Mouse (Mus musculus) MEL (cell line): ENCODE results near the gene Bcat1. TPM values are rescaled to one million over a fixed set of nuclear protein-coding genes. Genes with fewer than 3 reads are reported as not detected.

Experiments
- DNase-seq: peaks from one replicate; pipeline ENCODE4 v3.0.0; 2011; ENCODE audit warnings: low read depth, low spot score
- H3K27ac ChIP-seq: 2 replicates; pipeline ENCODE4 v1.5.1; 2012; ENCODE audit warnings: low read depth, mild to moderate bottlenecking, control low read depth, low read length, moderate library complexity; ENCODE audit not compliant: control insufficient read depth
- H3K27me3 ChIP-seq, 2 experiments: fragments of 150-350 bp in 1 of 2; sonication (generic) in 1 of 2; 2 replicates each; pipeline ENCODE4 v1.6.1; 2012; ENCODE audit warnings: low read length in 2 of 2, mild to moderate bottlenecking in 2 of 2, improper control_type of control experiment in 1 of 2, moderate library complexity in 1 of 2; ENCODE audit not compliant: insufficient read depth in 2 of 2, control insufficient read depth in 1 of 2
- H3K36me3 ChIP-seq, 2 experiments: 2 replicates each; pipeline ENCODE4 v1.6.1; 2012 to 2014; ENCODE audit warnings: low read length in 2 of 2, improper control_type of control experiment in 1 of 2, inconsistent platforms in 1 of 2, mild to moderate bottlenecking in 1 of 2; ENCODE audit not compliant: insufficient read depth in 2 of 2, control insufficient read depth in 1 of 2
- H3K4me1 ChIP-seq, 2 experiments: fragments of 150-350 bp in 1 of 2; sonication (generic) in 1 of 2; 2 replicates each; pipeline ENCODE4 v1.6.1; 2012; ENCODE audit warnings: low read length in 2 of 2, improper control_type of control experiment in 1 of 2, mild to moderate bottlenecking in 1 of 2; ENCODE audit not compliant: insufficient read depth in 2 of 2, control insufficient read depth in 1 of 2
- H3K4me3 ChIP-seq, 2 experiments: fragments of 150-350 bp in 1 of 2; sonication (generic) in 1 of 2; 2 replicates each; pipeline ENCODE4 v1.5.1; 2012; ENCODE audit warnings: low read depth in 2 of 2, low read length in 2 of 2, mild to moderate bottlenecking in 2 of 2, moderate library complexity in 2 of 2, control low read depth in 1 of 2, improper control_type of control experiment in 1 of 2; ENCODE audit not compliant: control insufficient read depth in 1 of 2, insufficient read depth in 1 of 2
- H3K79me2 ChIP-seq: 2 replicates; pipeline ENCODE4 v1.6.1; 2012; ENCODE audit warnings: mild to moderate bottlenecking, low read length, moderate library complexity; ENCODE audit not compliant: control insufficient read depth, poor library complexity, insufficient read depth
- H3K9ac ChIP-seq: 2 replicates; pipeline ENCODE4 v1.6.1; 2012; ENCODE audit warnings: low read depth, mild to moderate bottlenecking, control low read depth, low read length, moderate library complexity; ENCODE audit not compliant: control insufficient read depth, poor library complexity, severe bottlenecking
- H3K9me3 ChIP-seq: fragments of 150-350 bp; sonication (generic); replicated peaks from 2 replicates; pipeline ENCODE4 v1.6.1; 2012; ENCODE audit warnings: mild to moderate bottlenecking, low read length, improper control_type of control experiment, moderate library complexity; ENCODE audit not compliant: insufficient read depth
- BHLHE40 ChIP-seq: IDR thresholded peaks from 2 replicates; pipeline ENCODE4 v1.6.1; 2012; ENCODE audit warnings: low read depth, mild to moderate bottlenecking, inconsistent platforms, low read length, improper control_type of control experiment, borderline replicate concordance
- CHD1 ChIP-seq: IDR thresholded peaks from 2 replicates; pipeline ENCODE4 v1.6.1; 2012; ENCODE audit warnings: low read depth, mild to moderate bottlenecking, inconsistent platforms, low read length, improper control_type of control experiment
- CHD2 ChIP-seq: IDR thresholded peaks from 2 replicates; pipeline ENCODE4 v1.6.1; 2011; ENCODE audit warnings: low read length, improper control_type of control experiment
- CTCF ChIP-seq, 3 experiments: IDR thresholded peaks in 2 of 3; conservative IDR thresholded peaks in 1 of 3; 2 replicates each; pipeline ENCODE4 v1.5.1; 2011 to 2012; ENCODE audit warnings: low read length in 3 of 3, low read depth in 2 of 3, mild to moderate bottlenecking in 2 of 3, improper control_type of control experiment in 1 of 3, inconsistent platforms in 1 of 3, mixed read lengths in 1 of 3, moderate library complexity in 1 of 3; ENCODE audit not compliant: control insufficient read depth in 1 of 3, insufficient read depth in 1 of 3, poor library complexity in 1 of 3, severe bottlenecking in 1 of 3
- GABPA ChIP-seq: IDR thresholded peaks from 2 replicates; pipeline ENCODE4 v1.6.1; 2012; ENCODE audit warnings: low read depth, mild to moderate bottlenecking, inconsistent platforms, low read length, improper control_type of control experiment, moderate library complexity
- GATA1 ChIP-seq: IDR thresholded peaks from 2 replicates; pipeline ENCODE4 v1.6.1; 2011; ENCODE audit warnings: low read depth, low read length, improper control_type of control experiment
- JUND ChIP-seq: IDR thresholded peaks from 2 replicates; pipeline ENCODE4 v1.6.1; 2011; ENCODE audit warnings: low read depth, mild to moderate bottlenecking, improper control_type of control experiment, low read length
- KAT2A ChIP-seq: conservative IDR thresholded peaks from 2 replicates; pipeline ENCODE4 v1.6.1; 2012; ENCODE audit warnings: low read depth, low read length, improper control_type of control experiment, inconsistent platforms
- MAZ ChIP-seq: IDR thresholded peaks from 2 replicates; pipeline ENCODE4 v1.6.1; 2012; ENCODE audit warnings: low read depth, mild to moderate bottlenecking, inconsistent platforms, low read length, improper control_type of control experiment
- MXI1 ChIP-seq: IDR thresholded peaks from 2 replicates; pipeline ENCODE4 v1.6.1; 2011; ENCODE audit warnings: mild to moderate bottlenecking, low read depth, low read length, improper control_type of control experiment
- MYB ChIP-seq: IDR thresholded peaks from 2 replicates; pipeline ENCODE4 v1.6.1; 2011; ENCODE audit warnings: mild to moderate bottlenecking, low read depth, low read length, improper control_type of control experiment
- MYC ChIP-seq: IDR thresholded peaks from 2 replicates; pipeline ENCODE4 v1.6.1; 2011; ENCODE audit warnings: low read depth, mild to moderate bottlenecking, low read length, improper control_type of control experiment, moderate library complexity
- POLR2AphosphoS2 ChIP-seq: IDR thresholded peaks from 2 replicates; pipeline ENCODE4 v1.6.1; 2011; ENCODE audit warnings: low read length, improper control_type of control experiment
- POLR2AphosphoS5 ChIP-seq: IDR thresholded peaks from 2 replicates; pipeline ENCODE4 v1.6.1; 2012; ENCODE audit warnings: low read depth, borderline replicate concordance, mild to moderate bottlenecking, inconsistent platforms, low read length, moderate library complexity, mixed read lengths
- RAD21 ChIP-seq: IDR thresholded peaks from 2 replicates; pipeline ENCODE4 v1.6.1; 2011; ENCODE audit warnings: mild to moderate bottlenecking, low read depth, low read length, improper control_type of control experiment
- SMC3 ChIP-seq: IDR thresholded peaks from 2 replicates; pipeline ENCODE4 v1.6.1; 2011; ENCODE audit warnings: low read depth, low read length, improper control_type of control experiment
- TCF12 ChIP-seq: IDR thresholded peaks from 2 replicates; pipeline ENCODE4 v1.6.1; 2014; ENCODE audit warnings: low read depth, mild to moderate bottlenecking, inconsistent platforms, low read length, improper control_type of control experiment, moderate library complexity
- UBTF ChIP-seq: IDR thresholded peaks from 2 replicates; pipeline ENCODE4 v1.6.1; 2012; ENCODE audit warnings: low read depth, mild to moderate bottlenecking, inconsistent platforms, low read length, improper control_type of control experiment, moderate library complexity, borderline replicate concordance; ENCODE audit not compliant: insufficient read depth
- USF1 ChIP-seq: IDR thresholded peaks from 2 replicates; pipeline ENCODE4 v1.6.1; 2014; ENCODE audit warnings: low read depth, mild to moderate bottlenecking, inconsistent platforms, low read length, improper control_type of control experiment, moderate library complexity
- USF2 ChIP-seq, 2 experiments: IDR thresholded peaks; 2 replicates each; pipeline ENCODE4 v1.6.1; 2011 to 2012; ENCODE audit warnings: improper control_type of control experiment in 2 of 2, low read length in 2 of 2, borderline replicate concordance in 1 of 2, inconsistent platforms in 1 of 2, low read depth in 1 of 2, mild to moderate bottlenecking in 1 of 2; ENCODE audit not compliant: insufficient read depth in 1 of 2
- ZKSCAN1 ChIP-seq: IDR thresholded peaks from 2 replicates; pipeline ENCODE4 v1.6.1; 2012; ENCODE audit warnings: low read depth, mild to moderate bottlenecking, inconsistent platforms, low read length, improper control_type of control experiment, moderate library complexity
- ZMIZ1 ChIP-seq: IDR thresholded peaks from 2 replicates; pipeline ENCODE4 v1.6.1; 2012; ENCODE audit warnings: low read depth, mild to moderate bottlenecking, inconsistent platforms, low read length, improper control_type of control experiment, moderate library complexity
- polyA plus RNA-seq, 2 experiments: library from polyadenylated mRNA; stranded (reverse) in 1 of 2; unstranded in 1 of 2; fragments of >175 nt in 1 of 2; fragments of >200 nt in 1 of 2; gene quantifications; 2 replicates each; pipeline versions ENCODE4 v1.2.1 to v1.2.4; 2012; ENCODE audit warnings: low replicate concordance in 2 of 2, low read depth in 1 of 2; ENCODE audit not compliant: insufficient read length in 2 of 2, insufficient read depth in 1 of 2, missing spikeins in 1 of 2
- total RNA-seq: library from RNA; depleted of rRNA; stranded (reverse); fragments of 300-350 nt; gene quantifications from 2 replicates; pipeline ENCODE4 v1.2.3, GENCODE M21; 2012

The Bcat1 gene
- total and polyA plus RNA-seq, 3 experiments = not detected

- Histone ChIP-seq H3K27me3 (no peaks in the 10 kb centered on the region), H3K79me2 (no peaks in the 10 kb centered on the region), H3K27ac (no peak overlapping the region), H3K4me3 (no peak overlapping the region), H3K36me3 (no peaks in the 10 kb centered on the region), H3K9ac (no peak overlapping the region), H3K9me3 (no peaks in the 10 kb centered on the region), H3K4me1 (no peaks in the 10 kb centered on the region)
- no peak for DNase-seq
- TF ChIP-seq USF2 (IDR thresholded peaks at IDR 0.05; ENCODE audit: borderline replicate concordance in 1 of 2, insufficient read depth in 1 of 2, low read depth in 1 of 2, low read length in 2 of 2) (no peak), SMC3 (no peak), MAZ (no peak), POLR2AphosphoS2 (no peak), CHD1 (no peak), RAD21 (no peak)
Measured at GRCm38 (mm10) chr6:145016639-145017038, 59.3 kb downstream of the Bcat1 start.

- DNase-seq = peak; percentile 11
- H3K4me3 ChIP-seq = no peak overlapping the region
- TF ChIP-seq GATA1 (no peak), JUND (no peak), SMC3 (peak; percentile 24; the same call in 1 of the 2 replicates), CTCF (IDR thresholded peaks at IDR 0.05 in 2 of 3, conservative IDR thresholded peaks at IDR 0.05 in 1 of 3; ENCODE audit: control insufficient read depth in 1 of 3, insufficient read depth in 1 of 3, low read depth in 2 of 3, low read length in 3 of 3, poor library complexity in 1 of 3, severe bottlenecking in 1 of 3) (peak; percentile 28 to 48 (median 31); a peak in 5 of 6 replicates)
- H3K79me2 ChIP-seq = no peaks in the 10 kb centered on the region
- H3K4me1 ChIP-seq = no peaks in the 10 kb centered on the region
- no peaks in the 10 kb centered on the region for H3K27me3 ChIP-seq
- no peaks in the 10 kb centered on the region for H3K9me3 ChIP-seq
- H3K36me3 ChIP-seq = no peaks in the 10 kb centered on the region
- H3K27ac ChIP-seq = no peak overlapping the region
- no peak overlapping the region for H3K9ac ChIP-seq
Measured at GRCm38 (mm10) chr6:145014944-145015343, 61.0 kb downstream of the Bcat1 start.

GRCm38 (mm10) chr6:145012699-145013098 lies 63.3 kb downstream of the Bcat1 start:
- H3K4me3 ChIP-seq = no peak overlapping the region
- no peaks in the 10 kb centered on the region for H3K27me3 ChIP-seq
- no peaks in the 10 kb centered on the region for H3K36me3 ChIP-seq
- no peak overlapping the region for H3K9ac ChIP-seq
- no peaks in the 10 kb centered on the region for H3K9me3 ChIP-seq
- no peak for TF ChIP-seq TCF12
- no peak for TF ChIP-seq ZMIZ1
- TF ChIP-seq UBTF = no peak
- no peak for TF ChIP-seq GABPA
- TF ChIP-seq KAT2A = no peak
- TF ChIP-seq MXI1 = no peak
- no peak for TF ChIP-seq CHD2
- no peak for TF ChIP-seq GATA1
- no peak for TF ChIP-seq USF1
- no peak for TF ChIP-seq POLR2AphosphoS2
- no peak for TF ChIP-seq POLR2AphosphoS5
- TF ChIP-seq BHLHE40 = no peak
- TF ChIP-seq ZKSCAN1 = no peak
- TF ChIP-seq MYC = no peak
- no peak for TF ChIP-seq MYB
- TF ChIP-seq CHD1 = no peak
- H3K27ac ChIP-seq = no peak overlapping the region
- H3K4me1 ChIP-seq = no peaks in the 10 kb centered on the region
- no peak for DNase-seq
- no peaks in the 10 kb centered on the region for H3K79me2 ChIP-seq
